Mouse (Mus musculus) hindbrain, embryonic 15.5 days (tissue): ENCODE data around the gene Kyat1. TPM values are rescaled to one million over a fixed set of nuclear protein-coding genes. Genes with fewer than 3 reads are reported as not detected.
"Not testable (repeated sequence)": the region's sequence is repeated elsewhere in the genome, so short reads cannot be mapped to it uniquely, and the experiment has no call there.

Experiments
- ATAC-seq: fragments of 200-750 bp; cut with Nextera tagmentation; 2 replicates; pipeline ENCODE4 v1.8.0; 2017; ENCODE audit warnings: low read depth, moderate number of reproducible peaks, moderate TSS enrichment; ENCODE audit not compliant: low FRiP score
- H3K27ac ChIP-seq: fragments of 300-500 bp; sonication (generic); replicated peaks from 2 replicates; pipeline ENCODE4 v1.5.1; 2015; ENCODE audit warnings: mild to moderate bottlenecking, inconsistent platforms
- H3K27me3 ChIP-seq: fragments of 300-500 bp; sonication (generic); 2 replicates; pipeline ENCODE4 v1.6.1; 2015; ENCODE audit warnings: control low read depth, inconsistent platforms
- H3K36me3 ChIP-seq: fragments of 300-500 bp; sonication (generic); 2 replicates; pipeline ENCODE4 v1.6.1; 2015; ENCODE audit warnings: control low read depth, inconsistent platforms
- H3K4me1 ChIP-seq: fragments of 300-500 bp; sonication (generic); replicated peaks from 2 replicates; pipeline ENCODE4 v1.6.1; 2015; ENCODE audit warnings: control low read depth, inconsistent platforms
- H3K4me2 ChIP-seq: fragments of 300-500 bp; sonication (generic); 2 replicates; pipeline ENCODE4 v1.6.1; 2015; ENCODE audit warnings: moderate library complexity, mild to moderate bottlenecking, inconsistent platforms
- H3K4me3 ChIP-seq: fragments of 300-500 bp; sonication (generic); 2 replicates; pipeline ENCODE4 v1.5.1; 2015; ENCODE audit warnings: mild to moderate bottlenecking, inconsistent platforms
- H3K9ac ChIP-seq: fragments of 300-500 bp; sonication (generic); 2 replicates; pipeline ENCODE4 v1.6.1; 2015; ENCODE audit warnings: inconsistent platforms
- H3K9me3 ChIP-seq: fragments of 300-500 bp; sonication (generic); 2 replicates; pipeline ENCODE4 v1.6.1; 2016; ENCODE audit warnings: control low read depth, inconsistent platforms
- WGBS: fragments of 180-500 bp; shearing (Covaris S2); methylation state at CpG from one replicate; pipeline ENCODE4 v1.1.7; 2015; 5-methylcytosine and 5-hydroxymethylcytosine counted together
- polyA plus RNA-seq: library from polyadenylated mRNA; unstranded; fragments of >200 nt; fragmentation: Nextera tagmentation; extraction: Ambion mirVana; gene quantifications from 2 replicates; pipeline ENCODE4 v1.2.1, GENCODE M21; 2015

Kyat1 gene
- polyA plus RNA-seq, 1 experiment from 2014 or later = 13.3 TPM

DNA sequence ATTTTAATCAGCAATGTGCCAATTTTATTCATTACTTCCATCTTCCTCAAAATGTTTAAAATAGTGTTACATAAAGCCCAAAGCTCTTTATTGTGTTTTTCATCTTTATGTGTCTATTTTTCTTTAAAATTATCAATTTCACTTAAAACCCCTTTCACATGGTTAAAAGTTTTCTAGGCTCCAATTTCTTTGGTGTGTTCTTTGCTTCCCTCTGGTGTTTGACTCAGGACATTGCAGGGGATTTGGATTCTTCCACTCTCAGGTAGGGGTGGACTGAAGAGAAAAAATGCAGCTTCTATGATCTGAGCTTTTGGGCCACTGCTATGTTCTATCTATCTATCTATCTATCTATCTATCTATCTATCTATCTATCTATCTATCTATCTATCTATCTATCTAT, 43.8 kb downstream of the Kyat1 start:
- Histone ChIP-seq H3K27me3 (no peaks in the 10 kb centered on the region), H3K9ac (no peak overlapping the region), H3K4me1 (no peaks in the 10 kb centered on the region), H3K36me3 (no peaks in the 10 kb centered on the region), H3K4me2 (no peak overlapping the region), H3K27ac (no peak overlapping the region), H3K9me3 (peaks cover 3% of the 10 kb centered on the region; the same call in 1 of the 2 replicates), H3K4me3 (no peak overlapping the region)
- no peak for ATAC-seq

DNA sequence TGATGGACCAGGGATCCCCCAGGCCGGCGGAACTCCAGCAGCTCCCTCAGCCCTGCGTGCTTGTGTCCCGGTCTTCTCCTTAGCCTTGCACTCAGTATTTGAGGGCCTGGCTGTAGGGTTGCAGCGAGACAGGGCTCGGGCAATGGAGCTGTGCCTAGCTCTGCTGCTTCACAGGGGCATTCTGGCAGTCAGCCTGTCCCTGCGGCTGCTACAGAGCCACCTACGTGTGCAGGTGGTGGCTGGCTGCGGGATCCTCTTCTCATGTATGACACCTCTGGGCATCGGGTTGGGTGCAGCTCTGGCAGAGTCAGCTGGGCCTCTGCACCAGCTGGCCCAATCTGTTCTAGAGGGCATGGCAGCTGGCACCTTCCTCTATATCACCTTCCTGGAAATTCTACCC, 45.8 kb downstream of the Kyat1 start:
- H3K27me3 ChIP-seq, H3K9me3 ChIP-seq, H3K4me1 ChIP-seq, H3K36me3 ChIP-seq, H3K4me3 ChIP-seq, H3K9ac ChIP-seq, ATAC-seq, H3K4me2 ChIP-seq, H3K27ac ChIP-seq: not testable (repeated sequence)
- 82% methylated on average over 8 of the region's 10 CpGs for WGBS

DNA sequence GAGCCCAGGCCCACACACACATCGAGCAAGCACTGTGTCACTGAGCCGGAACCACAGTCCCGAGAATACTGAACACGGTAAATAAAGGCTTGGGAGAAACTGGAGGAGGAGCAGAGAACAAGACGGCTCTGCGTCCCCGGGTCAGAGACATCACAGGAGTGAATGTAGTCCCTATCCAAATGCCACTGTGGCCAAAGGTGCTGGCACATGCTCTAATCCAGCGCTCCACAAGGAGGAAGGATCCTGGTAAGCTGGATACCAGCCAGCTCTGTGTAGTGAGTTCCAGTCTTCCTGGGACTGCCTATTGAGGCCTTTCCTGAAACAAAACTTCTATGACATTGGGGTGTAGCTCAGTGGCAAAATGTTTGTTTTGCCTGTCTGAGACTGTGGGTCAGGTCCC, 53.0 kb downstream of the Kyat1 start:
- ATAC-seq = no peak
- WGBS = 77% methylated on average over 8 of the region's 8 CpGs
- Histone ChIP-seq H3K4me1 (no peaks in the 10 kb centered on the region), H3K36me3 (peaks cover 33% of the 10 kb centered on the region), H3K27ac (no peak overlapping the region), H3K9ac (no peak overlapping the region), H3K4me2 (no peak overlapping the region), H3K4me3 (no peak overlapping the region), H3K27me3 (no peaks in the 10 kb centered on the region), H3K9me3 (no peaks in the 10 kb centered on the region)

DNA sequence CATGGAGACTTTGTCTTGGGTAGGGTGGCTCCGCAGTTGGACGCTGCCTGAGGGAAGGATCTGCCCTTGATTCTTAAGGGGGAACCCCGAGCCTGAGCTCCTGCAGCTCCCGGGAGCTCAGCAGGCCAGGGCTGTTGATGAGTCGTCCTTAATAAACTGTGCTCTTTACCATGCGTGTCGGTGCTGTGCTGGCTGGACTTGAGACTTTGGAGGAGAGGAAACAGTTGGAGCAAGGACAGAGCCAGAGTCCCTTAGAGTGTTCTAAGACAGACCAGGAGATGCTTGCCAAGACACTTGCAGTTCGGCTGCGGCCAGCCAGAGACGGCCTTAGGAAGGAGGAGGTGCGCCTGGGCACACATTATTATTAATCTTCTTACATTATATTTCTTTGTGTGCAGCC, 53.8 kb downstream of the Kyat1 start:
- ATAC-seq = no peak
- 90% methylated on average over 11 of the region's 11 CpGs for WGBS
- Histone ChIP-seq H3K9me3 (no peaks in the 10 kb centered on the region), H3K4me2 (no peak overlapping the region), H3K9ac (no peak overlapping the region), H3K27ac (no peak overlapping the region), H3K27me3 (no peaks in the 10 kb centered on the region), H3K4me1 (no peaks in the 10 kb centered on the region), H3K4me3 (no peak overlapping the region), H3K36me3 (peaks cover 41% of the 10 kb centered on the region)

DNA sequence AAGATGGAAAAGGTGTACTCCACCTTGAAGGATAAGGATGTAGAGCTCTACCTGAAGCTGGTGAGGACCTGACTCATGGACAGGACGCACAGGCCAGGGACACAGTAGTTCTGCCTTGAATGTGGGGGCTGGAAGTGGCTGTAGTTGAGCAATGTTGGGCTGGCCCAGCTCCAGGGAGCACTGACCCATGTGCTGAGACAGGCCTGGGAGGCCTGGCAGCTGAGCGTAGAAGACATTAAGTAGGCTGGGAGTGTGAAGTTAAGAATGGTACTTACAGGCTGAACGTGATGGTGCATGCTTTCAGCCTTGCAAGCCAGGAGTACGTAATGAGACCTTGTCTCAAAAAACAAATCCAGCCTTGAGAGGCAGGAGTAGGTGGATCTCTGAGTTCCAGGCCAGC, 58.2 kb downstream of the Kyat1 start:
- WGBS = 89% methylated on average over 4 of the region's 4 CpGs
- no peaks in the 10 kb centered on the region for H3K27me3 ChIP-seq
- no peak overlapping the region for H3K9ac ChIP-seq
- no peak for ATAC-seq
- H3K9me3 ChIP-seq = no peaks in the 10 kb centered on the region
- H3K4me1 ChIP-seq = no peaks in the 10 kb centered on the region
- H3K4me2 ChIP-seq = no peak overlapping the region
- H3K4me3 ChIP-seq = no peak overlapping the region
- no peak overlapping the region for H3K27ac ChIP-seq
- peaks cover 73% of the 10 kb centered on the region for H3K36me3 ChIP-seq

DNA sequence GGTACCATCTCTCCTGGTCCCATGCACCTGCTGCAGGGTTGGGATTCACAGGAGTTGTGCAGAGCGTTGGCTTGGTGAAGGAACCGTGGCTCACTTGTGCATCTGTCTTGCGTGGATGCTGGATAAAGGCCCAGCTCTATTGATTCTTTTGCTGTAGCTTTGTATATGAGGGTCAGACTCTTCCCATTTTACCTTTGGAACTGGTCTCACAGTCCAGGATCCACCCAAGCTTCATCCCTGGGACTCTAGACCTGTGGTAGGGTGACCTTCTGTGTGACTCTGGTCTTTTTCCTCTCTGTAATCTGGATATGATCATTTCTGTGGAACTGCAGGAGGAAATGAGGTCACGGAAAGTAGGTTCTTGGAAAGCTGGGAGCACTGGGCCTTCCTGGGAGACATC, 61.2 kb downstream of the Kyat1 start:
- peaks cover 76% of the 10 kb centered on the region for H3K36me3 ChIP-seq
- H3K4me2 ChIP-seq = no peak overlapping the region
- no peaks in the 10 kb centered on the region for H3K4me1 ChIP-seq
- H3K27me3 ChIP-seq = no peaks in the 10 kb centered on the region
- WGBS = 98% methylated on average over 4 of the region's 4 CpGs
- no peak overlapping the region for H3K4me3 ChIP-seq
- no peak overlapping the region for H3K9ac ChIP-seq
- ATAC-seq = no peak
- H3K27ac ChIP-seq = no peak overlapping the region
- no peaks in the 10 kb centered on the region for H3K9me3 ChIP-seq

DNA sequence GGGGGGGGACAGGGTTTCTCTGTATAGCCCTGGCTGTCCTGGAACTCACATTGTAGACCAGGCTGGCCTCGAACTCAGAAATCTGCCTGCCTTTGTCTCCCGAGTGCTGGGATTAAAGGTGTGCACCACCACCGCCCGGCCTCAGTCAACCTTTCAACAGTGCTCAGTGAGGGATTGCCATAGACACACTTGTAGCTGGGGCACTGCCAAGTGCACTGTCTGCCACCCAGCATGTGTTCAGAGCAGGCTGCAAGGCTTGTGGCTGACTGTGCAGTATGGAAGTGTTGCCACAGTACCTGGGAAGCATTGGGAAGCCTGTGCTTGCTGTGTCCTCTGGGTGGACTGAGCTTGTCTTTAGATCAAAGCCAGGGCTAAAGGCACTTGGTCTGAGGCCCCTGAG, 65.6 kb downstream of the Kyat1 start:
- H3K36me3 ChIP-seq = peaks cover 52% of the 10 kb centered on the region
- H3K4me1 ChIP-seq, H3K9ac ChIP-seq, H3K27me3 ChIP-seq, H3K9me3 ChIP-seq, H3K4me2 ChIP-seq, H3K27ac ChIP-seq, H3K4me3 ChIP-seq, ATAC-seq: not testable (repeated sequence)
- WGBS = 84% methylated on average over 4 of the region's 4 CpGs

DNA sequence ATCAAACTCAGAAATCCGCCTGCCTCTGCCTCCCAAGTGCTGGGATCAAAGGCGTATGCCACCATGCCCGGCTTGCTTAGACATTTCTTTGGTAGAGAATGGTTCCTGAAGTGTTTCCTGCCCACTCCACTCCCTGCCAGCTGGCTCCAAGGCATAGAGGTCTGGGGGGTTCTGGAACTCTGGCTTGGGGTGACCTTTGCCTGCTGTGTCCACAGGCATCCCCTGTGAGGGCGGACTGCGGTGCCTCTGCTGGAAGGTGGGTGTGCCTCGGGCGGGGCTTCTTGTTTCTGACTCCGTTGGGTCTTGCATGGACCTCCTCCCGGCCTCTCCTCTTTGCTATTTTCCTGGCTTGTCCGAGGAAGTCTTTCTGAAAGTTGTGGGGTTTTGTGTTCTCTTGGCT, 69.2 kb downstream of the Kyat1 start:
- H3K4me3 ChIP-seq = no peak overlapping the region
- no peaks in the 10 kb centered on the region for H3K27me3 ChIP-seq
- no peak overlapping the region for H3K27ac ChIP-seq
- peaks cover 26% of the 10 kb centered on the region for H3K4me1 ChIP-seq
- H3K4me2 ChIP-seq = no peak overlapping the region
- no peak overlapping the region for H3K9ac ChIP-seq
- peaks cover 24% of the 10 kb centered on the region for H3K36me3 ChIP-seq
- 89% methylated on average over 10 of the region's 10 CpGs for WGBS
- H3K9me3 ChIP-seq = no peaks in the 10 kb centered on the region
- ATAC-seq = no peak

Other genes starting within 250 kb of the Kyat1 start
- 216 and 240 TPM in 2 replicates for gene Sptan1, start 240.3 kb downstream of the Kyat1 start, polyA plus RNA-seq
- 73.9 and 79.0 TPM in 2 replicates for gene Wdr34, start 157.0 kb downstream of the Kyat1 start, polyA plus RNA-seq
- 315 and 329 TPM in 2 replicates for gene Set, start 148.5 kb downstream of the Kyat1 start, polyA plus RNA-seq
- gene Pkn3, start 128.2 kb downstream of the Kyat1 start, polyA plus RNA-seq = 2.4 and 2.8 TPM in 2 replicates
- 26.3 and 27.7 TPM in 2 replicates for gene Zdhhc12, start 112.2 kb downstream of the Kyat1 start, polyA plus RNA-seq
- 13.7 and 13.9 TPM in 2 replicates for gene Zer1, start 81.3 kb downstream of the Kyat1 start, polyA plus RNA-seq
- 12.4 and 12.5 TPM in 2 replicates for gene Tbc1d13, start 72.1 kb downstream of the Kyat1 start, polyA plus RNA-seq
- gene Endog, start 34.4 kb downstream of the Kyat1 start, polyA plus RNA-seq = 23.7 and 26.1 TPM in 2 replicates
- gene Spout1, start 27.4 kb downstream of the Kyat1 start, polyA plus RNA-seq = 62.1 and 67.1 TPM in 2 replicates
- gene Lrrc8a, start 31.9 kb upstream of the Kyat1 start, polyA plus RNA-seq = 56.8 and 57.8 TPM in 2 replicates
- gene Gm28035, start 34.7 kb upstream of the Kyat1 start, polyA plus RNA-seq = 0.18 and 0.26 TPM in 2 replicates
- 6.0 and 6.2 TPM in 2 replicates for gene Phyhd1, start 60.4 kb upstream of the Kyat1 start, polyA plus RNA-seq
- not detected in 2 replicates for gene Gm28038, start 75.2 kb upstream of the Kyat1 start, polyA plus RNA-seq
- 39.1 and 39.7 TPM in 2 replicates for gene Dolk, start 80.5 kb upstream of the Kyat1 start, polyA plus RNA-seq
- gene Nup188, start 80.5 kb upstream of the Kyat1 start, polyA plus RNA-seq = 15.7 and 20.9 TPM in 2 replicates
- 189 and 205 TPM in 2 replicates for gene Sh3glb2, start 153.5 kb upstream of the Kyat1 start, polyA plus RNA-seq
- gene Miga2, start 158.4 kb upstream of the Kyat1 start, polyA plus RNA-seq = 35.0 and 36.0 TPM in 2 replicates
- gene Dolpp1, start 186.4 kb upstream of the Kyat1 start, polyA plus RNA-seq = 59.0 and 60.4 TPM in 2 replicates
- 25.7 and 29.5 TPM in 2 replicates for gene Crat, start 210.0 kb upstream of the Kyat1 start, polyA plus RNA-seq
- gene Ptpa, start 210.2 kb upstream of the Kyat1 start, polyA plus RNA-seq = 138 and 150 TPM in 2 replicates